Mouse (Mus musculus) 3T3-L1 (cell line): ENCODE measurements around the gene Cyp2s1.

Source experiments
- DNase-seq: peaks from one replicate; pipeline ENCODE4 v3.0.0-alpha.2; 2015; ENCODE audit warnings: low read depth, low spot score

The Cyp2s1 gene

GRCm38 (mm10) chr7:25781321-25781936 is 35.3 kb downstream of the Cyp2s1 start:
- DNase-seq = peak; percentile 71

- peak; percentile 84 for DNase-seq
Observed at GRCm38 (mm10) chr7:25780753-25781152, 36.0 kb downstream of the Cyp2s1 start.

GRCm38 (mm10) chr7:25780021-25780420 is 36.7 kb downstream of the Cyp2s1 start:
- DNase-seq = no peak

- DNase-seq = no peak
Observed at GRCm38 (mm10) chr7:25768229-25768628, 48.5 kb downstream of the Cyp2s1 start.

GRCm38 (mm10) chr7:25766108-25766507 is 50.6 kb downstream of the Cyp2s1 start:
- no peak for DNase-seq

- no peak for DNase-seq
Observed at GRCm38 (mm10) chr7:25764221-25764620, 52.5 kb downstream of the Cyp2s1 start.

GRCm38 (mm10) chr7:25763678-25764077 is 53.0 kb downstream of the Cyp2s1 start:
- DNase-seq = no peak

- peak; percentile 19 for DNase-seq
Observed at GRCm38 (mm10) chr7:25761354-25761753, 55.4 kb downstream of the Cyp2s1 start.

- DNase-seq = peak; percentile 90
Observed at GRCm38 (mm10) chr7:25756011-25756410, 60.7 kb downstream of the Cyp2s1 start.

- DNase-seq = no peak
Observed at GRCm38 (mm10) chr7:25755468-25755833, 61.3 kb downstream of the Cyp2s1 start.

- peak; percentile 97 for DNase-seq
Observed at GRCm38 (mm10) chr7:25754738-25755467, 61.8 kb downstream of the Cyp2s1 start, which contains the start of gene Hnrnpul1. TSS of gene Hnrnpul1 (minus strand) at chr7:25754757.

- DNase-seq = no peak
Observed at GRCm38 (mm10) chr7:25754439-25754737, 62.3 kb downstream of the Cyp2s1 start.

- DNase-seq = peak; percentile 41
Observed at GRCm38 (mm10) chr7:25753643-25754438, 62.9 kb downstream of the Cyp2s1 start.

GRCm38 (mm10) chr7:25753076-25753475 is 63.6 kb downstream of the Cyp2s1 start:
- DNase-seq = peak; percentile 6
